Mouse (Mus musculus): ENCODE measurements around the gene Lysmd2. TPM values are rescaled to one million over a fixed set of nuclear protein-coding genes. Genes with fewer than 3 reads are reported as not detected.
"Not testable (repeated sequence)": the region's sequence is repeated elsewhere in the genome, so short reads cannot be mapped to it uniquely, and the experiment has no call there.

The Lysmd2 gene
- total RNA-seq (2022) = 10 to 100 TPM; 12.8 to 20.1 (median 17.1) TPM

- peak; percentile 62 for DNase-seq
These were observed at the start of gene Lysmd2 for GRCm38 (mm10) chr9:75625556-75626307. Gene Lysmd2 (plus strand): TSS chr9:75625741.

GRCm38 (mm10) chr9:75579321-75579720 lies 46.2 kb upstream of the Lysmd2 start:
- no peak for DNase-seq

DNA sequence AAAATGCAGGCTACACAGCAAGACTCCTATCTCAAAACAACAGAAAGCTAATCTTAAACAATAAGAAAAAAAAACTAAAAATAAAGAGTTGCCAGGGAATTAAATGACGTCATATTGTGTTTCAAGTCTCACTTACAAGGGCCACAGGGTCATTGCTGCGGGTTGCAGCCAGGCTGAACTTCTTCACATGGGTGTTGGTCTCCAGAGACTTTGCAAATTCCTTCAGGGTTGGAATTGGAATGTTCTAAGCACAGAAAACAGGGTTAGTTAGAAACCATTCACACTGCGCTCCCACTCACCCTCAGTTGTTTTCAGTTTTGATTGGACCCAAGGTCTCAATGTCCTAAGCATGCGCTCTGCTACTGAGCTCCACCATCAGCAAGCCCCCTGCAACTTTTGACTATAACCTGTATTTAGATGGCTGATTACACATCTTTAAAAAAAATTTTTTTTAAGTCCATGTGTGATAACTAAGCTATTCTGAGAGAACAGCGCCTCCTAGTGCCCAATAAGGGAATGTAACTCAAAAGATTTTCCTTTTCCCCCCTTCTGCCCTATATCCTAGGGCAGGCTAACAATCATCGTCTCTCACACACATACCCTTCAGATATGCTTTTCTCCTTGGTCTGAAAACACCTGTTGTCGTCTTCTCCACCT lies 43.7 kb upstream of the Lysmd2 start:
- no peak for DNase-seq

GRCm38 (mm10) chr9:75589850-75590790 lies 35.4 kb upstream of the Lysmd2 start:
- DNase-seq = no peak

DNA sequence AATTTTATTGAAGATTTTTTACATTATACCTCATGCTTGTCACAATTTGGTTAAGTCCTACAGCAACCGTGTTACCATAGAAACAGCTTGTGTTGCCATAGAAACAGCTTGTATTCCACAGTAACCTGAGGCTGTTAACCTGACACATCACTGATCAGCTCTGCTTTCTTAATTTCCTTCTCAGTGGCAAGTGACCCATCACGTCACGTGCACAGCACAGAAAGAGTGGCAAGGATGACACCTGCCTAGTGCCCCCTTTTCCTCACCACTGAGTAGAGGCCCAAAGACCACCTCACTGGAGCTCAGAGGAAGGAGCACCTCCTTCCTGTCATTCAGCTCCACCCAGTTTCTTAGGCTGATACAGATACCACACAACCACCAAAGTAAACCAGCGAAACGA lies 32.1 kb upstream of the Lysmd2 start:
- DNase-seq = no peak

- DNase-seq = no peak
These were observed 28.5 kb upstream of the Lysmd2 start for GRCm38 (mm10) chr9:75597036-75597435.

GRCm38 (mm10) chr9:75597596-75597995 lies 27.9 kb upstream of the Lysmd2 start:
- no peak for DNase-seq

DNA sequence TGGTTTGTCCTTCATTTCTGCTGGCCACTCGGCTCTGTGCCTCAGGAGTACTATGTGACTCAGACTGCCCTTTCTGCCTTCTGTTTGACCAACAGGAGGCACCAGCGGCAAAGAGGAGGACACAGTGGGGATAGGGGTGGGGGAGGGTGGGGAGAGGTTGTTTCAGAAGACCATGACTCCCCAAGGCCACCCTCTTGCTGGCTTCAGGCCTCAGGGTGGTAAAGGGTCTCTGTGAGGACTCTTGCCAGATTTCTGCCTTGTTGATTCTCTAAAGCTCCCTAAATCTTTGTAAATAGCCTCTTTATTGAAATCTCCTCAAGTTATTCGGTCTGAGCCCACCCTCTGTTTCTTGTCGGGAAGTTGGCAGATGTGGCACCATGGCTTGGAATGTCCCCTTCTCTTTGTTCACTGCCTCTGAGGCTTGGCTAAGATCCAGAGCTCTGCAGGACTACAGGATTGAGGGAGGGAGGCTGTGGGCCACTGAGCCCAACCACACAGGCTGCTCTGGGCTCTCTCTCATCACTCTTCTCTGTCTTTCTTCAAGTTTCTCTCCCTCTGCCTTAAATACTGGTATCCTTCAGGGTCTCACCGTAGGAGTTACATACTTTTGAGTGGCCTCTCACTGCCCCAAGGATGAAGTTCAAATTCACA lies 26.2 kb upstream of the Lysmd2 start:
- no peak for DNase-seq

GRCm38 (mm10) chr9:75600166-75600934 lies 25.2 kb upstream of the Lysmd2 start:
- no peak for DNase-seq

DNA sequence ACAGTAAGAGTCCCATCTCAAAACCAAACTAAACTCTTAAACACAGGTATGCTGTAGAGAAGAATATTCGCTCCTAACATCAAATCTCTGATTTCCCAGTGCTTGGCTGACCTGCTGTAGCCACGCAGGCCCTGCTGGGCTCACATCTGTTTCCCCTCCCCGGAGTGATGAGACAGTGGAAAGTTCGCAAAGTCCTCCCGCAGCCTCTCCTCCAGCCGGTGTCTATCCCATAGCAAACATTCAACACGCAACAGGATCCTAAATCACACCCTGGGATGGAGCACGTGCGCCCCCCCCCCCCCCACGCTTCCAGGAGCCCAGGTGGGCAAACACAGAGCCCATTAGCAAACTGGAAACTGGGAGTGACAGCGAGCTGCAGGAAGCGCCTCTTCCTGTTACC lies 24.0 kb upstream of the Lysmd2 start:
- no peak for DNase-seq

- no peak for DNase-seq
These were observed 18.0 kb upstream of the Lysmd2 start for GRCm38 (mm10) chr9:75607496-75607895.

DNA sequence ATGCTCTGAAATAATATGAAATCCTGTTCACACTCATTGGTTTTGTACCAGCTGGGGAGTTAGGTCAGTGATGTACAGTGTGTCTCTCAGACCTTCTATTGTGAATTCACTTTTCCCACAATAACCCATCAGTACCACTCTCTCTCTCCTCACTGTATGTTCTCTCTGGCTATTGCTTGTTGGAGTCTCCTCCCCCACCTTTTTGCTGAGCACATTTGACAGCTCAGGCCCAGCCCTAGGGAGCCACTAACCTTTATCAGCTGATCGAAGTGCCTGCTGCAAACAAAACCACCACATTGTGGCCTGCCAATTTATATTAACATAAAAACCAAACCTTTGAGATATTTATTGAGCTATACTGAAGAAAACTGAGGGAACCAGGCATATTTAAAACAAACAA lies 16.0 kb upstream of the Lysmd2 start:
- DNase-seq = no peak

GRCm38 (mm10) chr9:75609965-75610364 lies 15.6 kb upstream of the Lysmd2 start:
- DNase-seq = no peak

DNA sequence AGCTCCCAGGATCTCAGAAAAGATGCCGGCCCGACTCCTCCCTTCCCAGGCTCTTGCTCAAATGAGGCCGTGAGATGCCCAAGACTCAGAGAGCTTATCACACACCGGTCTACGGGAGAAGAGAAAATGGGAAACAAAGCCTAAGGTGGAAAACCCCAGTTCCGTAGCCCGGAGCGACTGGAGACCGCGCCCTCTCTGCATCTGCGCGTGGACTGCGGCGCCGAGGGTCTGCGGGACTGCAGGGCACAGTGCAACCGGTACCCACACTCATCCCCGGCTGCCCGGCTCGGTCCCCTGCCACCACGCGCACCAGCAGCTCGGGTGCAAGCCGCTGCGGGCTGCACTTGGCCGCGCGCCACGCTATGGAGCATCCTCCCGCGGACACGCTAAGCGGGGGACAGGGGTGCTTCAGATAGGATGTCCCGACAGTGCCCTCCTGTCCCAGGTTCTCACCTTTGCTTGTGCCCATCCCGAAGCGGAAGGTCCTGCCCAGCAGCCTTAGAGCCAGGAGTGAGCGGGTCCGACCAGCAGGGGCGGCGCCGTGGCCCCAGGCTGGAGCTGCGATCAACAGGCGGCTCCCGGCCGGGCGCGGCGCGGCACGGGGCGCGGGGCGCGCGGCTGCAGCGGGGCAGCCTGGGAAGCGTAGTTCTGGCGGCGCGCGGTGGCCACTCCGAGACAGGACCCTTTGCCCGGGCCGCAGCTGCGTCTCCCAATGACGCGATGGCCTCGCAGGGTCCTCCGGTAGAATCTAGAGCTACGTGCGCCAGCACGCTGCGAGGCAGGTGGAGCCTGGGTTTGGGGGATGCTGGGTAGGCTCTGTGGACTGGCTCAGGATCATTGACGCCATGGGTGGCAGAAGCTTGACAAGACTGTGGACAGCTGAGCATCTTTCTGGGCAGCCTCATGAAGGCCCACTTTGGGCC lies 14.7 kb upstream of the Lysmd2 start, which contains the start of gene Tmod2:
Gene Tmod2 (minus strand): TSS at position 755 of the 923 bp plus-strand sequence.
- DNase-seq = no peak

DNA sequence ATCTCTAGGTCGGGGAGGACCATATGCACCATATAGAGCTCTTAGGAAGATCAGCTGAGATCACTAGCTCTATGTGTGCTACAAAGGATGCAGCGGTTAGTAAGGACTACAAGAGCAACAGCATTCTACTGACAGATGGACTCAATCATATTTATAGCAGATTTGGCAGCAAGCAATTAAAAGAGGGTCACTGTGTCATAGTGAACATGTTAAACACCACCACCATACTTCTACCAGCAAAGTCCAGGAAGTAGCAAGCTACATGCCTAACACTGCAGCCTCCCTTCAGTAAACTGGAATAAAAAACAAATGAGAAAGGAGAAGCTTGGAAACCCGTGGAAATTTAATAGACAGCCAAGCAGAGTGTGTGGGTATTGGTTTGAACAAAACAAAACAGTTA lies 9.0 kb upstream of the Lysmd2 start:
- DNase-seq = no peak

DNA sequence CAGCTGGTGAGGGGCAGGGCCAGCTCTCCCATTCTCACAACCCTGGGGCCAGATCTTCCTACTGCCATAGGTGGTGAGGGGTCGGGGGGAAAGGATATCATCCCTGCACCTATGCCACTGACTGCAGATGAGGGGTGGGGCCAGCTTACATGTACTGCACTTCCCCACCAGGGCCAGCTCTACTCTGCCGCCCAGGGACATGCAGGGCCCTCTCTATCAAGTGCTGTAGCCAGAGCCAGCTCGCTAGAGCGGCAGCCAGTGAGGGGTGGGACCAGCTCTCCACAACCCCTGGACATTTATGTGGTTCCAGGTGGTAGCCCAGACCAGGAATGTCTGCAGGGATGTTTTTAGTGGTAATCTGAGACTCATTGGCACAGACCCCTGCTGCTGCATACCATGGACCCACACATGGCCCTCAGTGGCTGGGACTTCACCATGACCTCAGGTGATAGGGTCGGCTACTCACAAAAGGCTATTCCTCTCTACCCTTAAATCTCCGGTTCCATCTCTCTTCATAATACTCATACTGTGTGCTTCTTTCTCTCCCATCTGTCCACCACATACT lies 6.6 kb upstream of the Lysmd2 start:
- no peak for DNase-seq

- DNase-seq = not testable (repeated sequence)
These were observed 5.8 kb upstream of the Lysmd2 start for GRCm38 (mm10) chr9:75619761-75620160.

DNA sequence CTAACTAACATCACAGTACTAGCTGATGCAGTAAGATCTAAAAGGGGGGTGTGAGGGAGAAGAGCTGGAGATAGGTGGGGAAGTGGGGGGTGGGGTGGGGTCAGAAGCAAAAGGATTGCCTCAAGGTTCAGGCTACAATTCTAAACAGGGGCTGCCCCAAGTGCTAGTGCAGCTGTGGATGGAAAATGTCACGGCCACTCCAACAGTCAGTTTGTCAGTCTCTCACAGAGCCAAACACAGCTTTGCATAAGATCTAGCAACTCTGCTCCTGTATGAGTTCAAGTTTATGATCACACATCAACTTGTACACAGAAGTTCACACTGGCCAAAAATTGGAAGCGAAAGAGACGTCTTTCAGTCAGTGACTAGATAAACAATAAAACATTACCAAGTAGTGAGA lies 4.1 kb upstream of the Lysmd2 start:
- DNase-seq = no peak

GRCm38 (mm10) chr9:75624983-75625555 lies 472 bp upstream of the Lysmd2 start:
- DNase-seq = no peak

- DNase-seq = no peak
These were observed 715 bp downstream of the Lysmd2 start for GRCm38 (mm10) chr9:75626308-75626604.
